Mouse (Mus musculus) erythroblast, embryonic 14.5 days (primary cell): Measurements from ENCODE around the gene Ttc24. TPM values are rescaled to one million over a fixed set of nuclear protein-coding genes. Genes with fewer than 3 reads are reported as not detected.

ENCODE experiments used
- H3K27me3 ChIP-seq: 2 replicates; pipeline ENCODE4 v1.6.1; 2012; ENCODE audit warnings: inconsistent platforms; ENCODE audit not compliant: control insufficient read depth
- H3K36me3 ChIP-seq: 2 replicates; pipeline ENCODE4 v1.6.1; 2012; ENCODE audit warnings: mild to moderate bottlenecking, inconsistent platforms; ENCODE audit not compliant: control insufficient read depth
- H3K4me1 ChIP-seq: 2 replicates; pipeline ENCODE4 v1.6.1; 2012; ENCODE audit warnings: inconsistent platforms; ENCODE audit not compliant: control insufficient read depth
- H3K4me3 ChIP-seq: replicated peaks from 2 replicates; pipeline ENCODE3; 2012; ENCODE audit warnings: moderate library complexity, mild to moderate bottlenecking, inconsistent platforms
- H3K9me3 ChIP-seq: 2 replicates; pipeline ENCODE4 v1.6.1; 2012; ENCODE audit warnings: low read length, inconsistent platforms, mixed read lengths; ENCODE audit not compliant: control insufficient read depth
- GATA1 ChIP-seq: IDR thresholded peaks from 2 replicates; pipeline ENCODE4 v1.6.1; 2012; ENCODE audit warnings: low read length, inconsistent platforms, mixed read lengths
- TAL1 ChIP-seq: IDR thresholded peaks from 3 replicates; pipeline ENCODE4 v1.6.1; 2012; ENCODE audit warnings: low read length, inconsistent platforms, mixed read lengths
- polyA plus RNA-seq: library from polyadenylated mRNA; stranded (reverse); fragments of >175 nt; gene quantifications from 2 replicates; pipeline ENCODE4 v1.2.3, GENCODE M21; 2012

Gene Ttc24
- polyA plus RNA-seq, 1 experiment = not detected

DNA sequence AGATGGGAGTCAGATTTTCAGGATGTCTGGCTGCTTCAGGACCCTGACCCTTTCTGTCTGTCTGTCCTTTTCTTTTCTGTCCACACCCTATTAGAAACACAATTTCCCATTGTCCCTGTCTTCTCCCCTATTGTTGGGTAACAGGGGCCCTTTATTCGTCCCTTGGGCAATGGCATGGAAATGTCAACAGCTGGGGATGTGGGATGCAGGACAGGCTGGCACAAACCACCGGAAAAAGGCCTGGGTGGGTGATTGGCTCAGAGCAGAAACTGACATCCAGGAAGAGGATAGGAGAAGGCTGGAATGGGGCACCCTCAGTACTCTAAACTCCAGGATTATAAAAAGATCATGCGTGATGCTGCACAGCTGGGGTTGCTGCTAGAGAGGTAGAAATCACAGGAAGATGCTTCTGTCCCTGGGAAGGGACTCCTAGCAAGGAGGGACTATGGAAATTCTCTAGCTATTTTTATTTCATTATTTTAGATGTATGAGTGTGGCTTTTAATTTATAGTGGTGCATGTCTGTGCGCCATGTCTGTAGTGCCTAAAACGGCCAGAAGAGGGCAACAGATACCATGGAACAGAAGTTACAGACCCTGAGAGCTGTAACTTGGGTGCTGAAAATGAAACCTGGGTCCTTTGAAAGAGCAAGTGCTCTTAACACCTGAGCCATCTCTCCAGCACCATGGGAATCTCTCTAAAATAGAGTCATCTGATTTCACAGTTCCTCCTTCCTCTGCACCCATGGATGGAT, 50.5 kb downstream of the Ttc24 start, which contains the start of gene Hapln2:
Hapln2 (minus strand) TSS at position 150 of the 753 bp plus-strand sequence.
- TF ChIP-seq TAL1 = no peak
- TF ChIP-seq GATA1 = no peak
- Histone ChIP-seq H3K4me3 (no peak within 1 kb of the TSS), H3K27me3 (peaks cover 76% of the 10 kb centered on the region)

GRCm38 (mm10) chr3:88026823-88027222, 51.3 kb downstream of the Ttc24 start:
- no peak for TF ChIP-seq GATA1
- Histone ChIP-seq H3K4me1 (peaks cover 14% of the 10 kb centered on the region), H3K27me3 (peaks cover 78% of the 10 kb centered on the region), H3K4me3 (no peak overlapping the region), H3K36me3 (no peaks in the 10 kb centered on the region), H3K9me3 (peaks cover 20% of the 10 kb centered on the region)

More for the DNA sequence above, 50.5 kb downstream of the Ttc24 start, which contains the start of gene Hapln2:
- H3K4me1 ChIP-seq = peaks cover 10% of the 10 kb centered on the region
- peaks cover 17% of the 10 kb centered on the region for H3K9me3 ChIP-seq
- H3K36me3 ChIP-seq = no peaks in the 10 kb centered on the region

DNA sequence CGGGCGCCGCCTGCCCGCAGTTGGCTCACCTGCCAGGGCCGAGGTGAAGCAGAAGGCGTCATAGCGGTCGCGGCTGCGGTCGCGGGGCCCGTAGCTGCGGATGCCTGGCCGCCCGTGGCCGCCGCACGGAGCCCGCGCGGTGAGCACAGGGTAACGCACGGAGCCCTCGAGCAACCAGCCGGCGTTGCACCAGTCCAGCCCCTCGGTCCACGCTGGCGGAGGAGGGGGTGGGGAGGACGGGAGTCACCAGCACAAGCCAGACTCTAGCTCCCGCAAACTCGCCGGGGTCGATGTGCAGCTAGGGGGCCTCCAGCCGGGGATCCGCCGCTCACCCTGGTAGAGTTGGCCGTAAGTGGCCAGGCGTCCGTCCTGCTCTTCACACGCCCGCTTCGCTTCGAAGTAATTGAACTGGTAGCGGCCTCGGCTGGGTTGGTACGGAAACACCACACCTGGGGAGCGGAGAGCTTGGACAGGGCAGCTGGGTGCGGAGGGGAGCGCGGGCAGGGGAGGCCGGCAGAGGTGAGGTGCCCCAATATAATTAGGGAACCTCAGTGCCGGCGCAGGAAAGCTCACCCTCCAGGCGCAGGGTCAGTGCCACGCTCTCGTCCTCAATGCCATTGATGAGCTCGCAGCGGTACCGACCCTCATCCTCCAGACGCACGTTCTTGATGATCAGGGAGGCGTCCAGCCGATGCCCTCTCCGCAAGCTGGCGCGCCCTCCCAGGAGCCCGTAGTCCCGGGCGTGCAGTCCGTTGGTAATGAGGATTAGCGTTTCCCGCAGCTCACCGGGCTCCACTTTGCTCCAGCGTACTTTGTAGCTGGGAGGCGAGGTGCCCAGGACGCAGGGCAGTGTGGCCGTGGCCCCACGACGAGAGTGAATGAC, 54.7 kb downstream of the Ttc24 start:
- no peak for TF ChIP-seq GATA1
- TF ChIP-seq TAL1 = no peak
- H3K9me3 ChIP-seq = peaks cover 19% of the 10 kb centered on the region
- H3K36me3 ChIP-seq = no peaks in the 10 kb centered on the region
- peaks cover 83% of the 10 kb centered on the region for H3K27me3 ChIP-seq
- peaks cover 14% of the 10 kb centered on the region for H3K4me1 ChIP-seq
- peak overlapping the region; percentile 49 for H3K4me3 ChIP-seq

DNA sequence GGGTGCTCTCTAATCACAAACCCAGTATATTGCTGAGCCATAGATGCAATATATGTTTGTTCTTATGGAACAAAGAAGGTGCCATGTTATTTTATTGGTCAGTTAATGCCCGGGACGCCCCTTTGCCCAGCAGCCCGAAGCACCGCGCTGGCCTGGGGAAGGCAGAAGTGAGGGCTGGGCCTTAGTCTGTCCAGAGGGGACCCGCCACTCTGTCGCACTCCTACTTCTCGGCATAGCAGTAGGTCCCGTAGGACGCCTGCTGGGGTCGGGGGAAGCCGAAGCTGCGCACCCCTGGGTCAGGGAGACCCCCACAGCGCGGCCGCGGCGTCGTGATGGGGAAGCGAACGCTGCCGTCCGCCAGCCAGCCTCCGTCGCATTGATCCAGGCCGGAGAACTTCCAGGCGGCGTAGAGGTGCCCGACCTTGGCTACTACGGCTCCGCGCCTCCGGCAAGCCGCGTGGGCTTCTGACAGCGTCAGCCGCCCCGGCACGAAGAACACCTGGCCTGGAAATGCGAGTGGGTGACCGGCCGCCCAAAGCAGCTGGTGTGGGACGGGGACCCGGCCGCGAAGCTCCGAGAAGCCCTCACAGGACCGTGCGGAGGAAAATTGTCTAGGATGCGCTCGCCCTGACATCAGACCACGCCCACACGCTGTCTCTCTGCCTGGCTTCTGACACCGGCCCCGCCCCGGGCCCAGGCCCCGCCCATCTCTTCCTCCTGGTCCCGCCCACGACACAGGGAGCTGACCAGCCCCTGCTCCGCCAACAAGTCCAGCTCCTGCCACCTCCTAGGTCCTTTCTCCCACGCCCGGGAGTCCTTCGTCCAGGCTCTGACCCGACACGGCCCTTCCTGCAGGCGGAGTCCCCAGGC, 55.5 kb downstream of the Ttc24 start:
- Histone ChIP-seq H3K4me3 (peak overlapping the region; percentile 49), H3K4me1 (peaks cover 14% of the 10 kb centered on the region), H3K9me3 (peaks cover 12% of the 10 kb centered on the region), H3K36me3 (no peaks in the 10 kb centered on the region), H3K27me3 (peaks cover 86% of the 10 kb centered on the region)
- TF ChIP-seq GATA1 (no peak), TAL1 (no peak)

Other genes starting within 250 kb of the Ttc24 start
- 0.01 and 0.04 TPM in 2 replicates for gene Sh2d2a, start 231.5 kb downstream of the Ttc24 start, polyA plus RNA-seq
- 11.4 and 11.7 TPM in 2 replicates for gene Prcc, start 192.7 kb downstream of the Ttc24 start, polyA plus RNA-seq
- 86.9 and 109 TPM in 2 replicates for gene Hdgf, start 172.0 kb downstream of the Ttc24 start, polyA plus RNA-seq
- gene Mrpl24, start 158.8 kb downstream of the Ttc24 start, polyA plus RNA-seq = 0.97 and 1.1 TPM in 2 replicates
- gene Isg20l2, start 148.0 kb downstream of the Ttc24 start, polyA plus RNA-seq = 0.25 and 0.26 TPM in 2 replicates
- gene Rrnad1, start 147.6 kb downstream of the Ttc24 start, polyA plus RNA-seq = 1.3 TPM in 2 replicates
- gene Crabp2, start 129.6 kb downstream of the Ttc24 start, polyA plus RNA-seq = not detected in 2 replicates
- gene Nes, start 107.2 kb downstream of the Ttc24 start, polyA plus RNA-seq = 0.01 TPM in 1 of 2 replicates, not detected in the other
- not detected in 2 replicates for gene Bcan, start 78.1 kb downstream of the Ttc24 start, polyA plus RNA-seq
- not detected in 2 replicates for gene Hapln2, start 50.7 kb downstream of the Ttc24 start, polyA plus RNA-seq
- 0.57 and 0.75 TPM in 2 replicates for gene Gpatch4, start 35.2 kb downstream of the Ttc24 start, polyA plus RNA-seq
- gene Naxe, start 19.8 kb downstream of the Ttc24 start, polyA plus RNA-seq = 1.2 and 2.1 TPM in 2 replicates
- 1.6 and 3.1 TPM in 2 replicates for gene Iqgap3, start 3.7 kb upstream of the Ttc24 start, polyA plus RNA-seq
- gene Mef2d, start 64.1 kb upstream of the Ttc24 start, polyA plus RNA-seq = 2.6 and 3.4 TPM in 2 replicates
- gene Rhbg, start 176.4 kb upstream of the Ttc24 start, polyA plus RNA-seq = not detected in 2 replicates
- gene Gm38392, start 208.9 kb upstream of the Ttc24 start, polyA plus RNA-seq = not detected in 2 replicates
- gene Tsacc, start 218.7 kb upstream of the Ttc24 start, polyA plus RNA-seq = 0.08 and 0.12 TPM in 2 replicates
- gene Cct3, start 218.8 kb upstream of the Ttc24 start, polyA plus RNA-seq = 1.6 and 3.8 TPM in 2 replicates
- gene Glmp, start 246.7 kb upstream of the Ttc24 start, polyA plus RNA-seq = 4.4 and 10.8 TPM in 2 replicates